Mouse (Mus musculus): Measurements from ENCODE around the gene Rad51b.

The Rad51b gene

GRCm38 (mm10) chr12:79382416-79382815 lies 85.3 kb downstream of the Rad51b start:
- no peak for DNase-seq

GRCm38 (mm10) chr12:79383583-79383982 lies 86.5 kb downstream of the Rad51b start:
- no peak for DNase-seq

GRCm38 (mm10) chr12:79384787-79385186 lies 87.7 kb downstream of the Rad51b start:
- DNase-seq, result no peak

- no peak for DNase-seq
These were observed 88.1 kb downstream of the Rad51b start for GRCm38 (mm10) chr12:79385199-79385598.

- no peak for DNase-seq
These were observed 90.8 kb downstream of the Rad51b start for GRCm38 (mm10) chr12:79387886-79388285.

GRCm38 (mm10) chr12:79389251-79389650 lies 92.2 kb downstream of the Rad51b start:
- no peak for DNase-seq

- DNase-seq, result no peak
These were observed 92.9 kb downstream of the Rad51b start for GRCm38 (mm10) chr12:79389971-79390370.

- no peak for DNase-seq
These were observed 96.6 kb downstream of the Rad51b start for GRCm38 (mm10) chr12:79393636-79394035.

- DNase-seq, result no peak
These were observed 106.9 kb downstream of the Rad51b start for GRCm38 (mm10) chr12:79403992-79404391.

- no peak for DNase-seq
These were observed 107.4 kb downstream of the Rad51b start for GRCm38 (mm10) chr12:79404494-79404893.

- DNase-seq, result no peak
These were observed 111.6 kb downstream of the Rad51b start for GRCm38 (mm10) chr12:79408677-79409076.

GRCm38 (mm10) chr12:79409126-79409860 lies 112.2 kb downstream of the Rad51b start:
- no peak for DNase-seq

GRCm38 (mm10) chr12:79412894-79413507 lies 115.9 kb downstream of the Rad51b start:
- DNase-seq, result no peak

- DNase-seq, result no peak
These were observed 120.3 kb downstream of the Rad51b start for GRCm38 (mm10) chr12:79417360-79417759.

GRCm38 (mm10) chr12:79420605-79421004 lies 123.5 kb downstream of the Rad51b start:
- DNase-seq, result no peak

- no peak for DNase-seq
These were observed 132.6 kb downstream of the Rad51b start for GRCm38 (mm10) chr12:79429507-79430291.

GRCm38 (mm10) chr12:79431138-79431537 lies 134.1 kb downstream of the Rad51b start:
- DNase-seq, result no peak

GRCm38 (mm10) chr12:79433724-79434442 lies 136.8 kb downstream of the Rad51b start:
- DNase-seq, result no peak

GRCm38 (mm10) chr12:79435474-79435873 lies 138.4 kb downstream of the Rad51b start:
- DNase-seq, result no peak

- DNase-seq, result no peak
These were observed 139.0 kb downstream of the Rad51b start for GRCm38 (mm10) chr12:79436035-79436434.

- no peak for DNase-seq
These were observed 139.8 kb downstream of the Rad51b start for GRCm38 (mm10) chr12:79436892-79437291.

- no peak for DNase-seq
These were observed 140.5 kb downstream of the Rad51b start for GRCm38 (mm10) chr12:79437572-79437971.

- no peak for DNase-seq
These were observed 142.9 kb downstream of the Rad51b start for GRCm38 (mm10) chr12:79439961-79440360.
